Mouse (Mus musculus) MEL (cell line): Measurements from ENCODE around the gene Adprhl1. TPM values are rescaled to one million over a fixed set of nuclear protein-coding genes. Genes with fewer than 3 reads are reported as not detected.

ENCODE experiments used
- DNase-seq: peaks from one replicate; pipeline ENCODE4 v3.0.0; 2011; ENCODE audit warnings: low read depth, low spot score
- H3K27ac ChIP-seq: 2 replicates; pipeline ENCODE4 v1.5.1; 2012; ENCODE audit warnings: low read depth, mild to moderate bottlenecking, control low read depth, low read length, moderate library complexity; ENCODE audit not compliant: control insufficient read depth
- H3K27me3 ChIP-seq, 2 experiments: fragments of 150-350 bp in 1 of 2; sonication (generic) in 1 of 2; 2 replicates each; pipeline ENCODE4 v1.6.1; 2012; ENCODE audit warnings: low read length in 2 of 2, mild to moderate bottlenecking in 2 of 2, improper control_type of control experiment in 1 of 2, moderate library complexity in 1 of 2; ENCODE audit not compliant: insufficient read depth in 2 of 2, control insufficient read depth in 1 of 2
- H3K36me3 ChIP-seq, 2 experiments: 2 replicates each; pipeline ENCODE4 v1.6.1; 2012 to 2014; ENCODE audit warnings: low read length in 2 of 2, improper control_type of control experiment in 1 of 2, inconsistent platforms in 1 of 2, mild to moderate bottlenecking in 1 of 2; ENCODE audit not compliant: insufficient read depth in 2 of 2, control insufficient read depth in 1 of 2
- H3K4me1 ChIP-seq, 2 experiments: fragments of 150-350 bp in 1 of 2; sonication (generic) in 1 of 2; 2 replicates each; pipeline ENCODE4 v1.6.1; 2012; ENCODE audit warnings: low read length in 2 of 2, improper control_type of control experiment in 1 of 2, mild to moderate bottlenecking in 1 of 2; ENCODE audit not compliant: insufficient read depth in 2 of 2, control insufficient read depth in 1 of 2
- H3K4me3 ChIP-seq, 2 experiments: fragments of 150-350 bp in 1 of 2; sonication (generic) in 1 of 2; 2 replicates each; pipeline ENCODE4 v1.5.1; 2012; ENCODE audit warnings: low read depth in 2 of 2, low read length in 2 of 2, mild to moderate bottlenecking in 2 of 2, moderate library complexity in 2 of 2, control low read depth in 1 of 2, improper control_type of control experiment in 1 of 2; ENCODE audit not compliant: control insufficient read depth in 1 of 2, insufficient read depth in 1 of 2
- H3K79me2 ChIP-seq: 2 replicates; pipeline ENCODE4 v1.6.1; 2012; ENCODE audit warnings: mild to moderate bottlenecking, low read length, moderate library complexity; ENCODE audit not compliant: control insufficient read depth, poor library complexity, insufficient read depth
- H3K9ac ChIP-seq: 2 replicates; pipeline ENCODE4 v1.6.1; 2012; ENCODE audit warnings: low read depth, mild to moderate bottlenecking, control low read depth, low read length, moderate library complexity; ENCODE audit not compliant: control insufficient read depth, poor library complexity, severe bottlenecking
- H3K9me3 ChIP-seq: fragments of 150-350 bp; sonication (generic); replicated peaks from 2 replicates; pipeline ENCODE4 v1.6.1; 2012; ENCODE audit warnings: mild to moderate bottlenecking, low read length, improper control_type of control experiment, moderate library complexity; ENCODE audit not compliant: insufficient read depth
- BHLHE40 ChIP-seq: IDR thresholded peaks from 2 replicates; pipeline ENCODE4 v1.6.1; 2012; ENCODE audit warnings: low read depth, mild to moderate bottlenecking, inconsistent platforms, low read length, improper control_type of control experiment, borderline replicate concordance
- CHD1 ChIP-seq: IDR thresholded peaks from 2 replicates; pipeline ENCODE4 v1.6.1; 2012; ENCODE audit warnings: low read depth, mild to moderate bottlenecking, inconsistent platforms, low read length, improper control_type of control experiment
- CHD2 ChIP-seq: IDR thresholded peaks from 2 replicates; pipeline ENCODE4 v1.6.1; 2011; ENCODE audit warnings: low read length, improper control_type of control experiment
- CTCF ChIP-seq, 3 experiments: IDR thresholded peaks in 2 of 3; conservative IDR thresholded peaks in 1 of 3; 2 replicates each; pipeline ENCODE4 v1.5.1; 2011 to 2012; ENCODE audit warnings: low read length in 3 of 3, low read depth in 2 of 3, mild to moderate bottlenecking in 2 of 3, improper control_type of control experiment in 1 of 3, inconsistent platforms in 1 of 3, mixed read lengths in 1 of 3, moderate library complexity in 1 of 3; ENCODE audit not compliant: control insufficient read depth in 1 of 3, insufficient read depth in 1 of 3, poor library complexity in 1 of 3, severe bottlenecking in 1 of 3
- E2F4 ChIP-seq: IDR thresholded peaks from 2 replicates; pipeline ENCODE4 v1.6.1; 2011; ENCODE audit warnings: low read depth, low read length, improper control_type of control experiment, borderline replicate concordance
- ELF1 ChIP-seq: IDR thresholded peaks from 2 replicates; pipeline ENCODE4 v1.6.1; 2014; ENCODE audit warnings: low read depth, mild to moderate bottlenecking, inconsistent platforms, low read length, improper control_type of control experiment, moderate library complexity
- ETS1 ChIP-seq: IDR thresholded peaks from 2 replicates; pipeline ENCODE4 v1.6.1; 2012; ENCODE audit warnings: low read depth, mild to moderate bottlenecking, inconsistent platforms, low read length, improper control_type of control experiment, moderate library complexity
- GABPA ChIP-seq: IDR thresholded peaks from 2 replicates; pipeline ENCODE4 v1.6.1; 2012; ENCODE audit warnings: low read depth, mild to moderate bottlenecking, inconsistent platforms, low read length, improper control_type of control experiment, moderate library complexity
- GATA1 ChIP-seq: IDR thresholded peaks from 2 replicates; pipeline ENCODE4 v1.6.1; 2011; ENCODE audit warnings: low read depth, low read length, improper control_type of control experiment
- HCFC1 ChIP-seq: IDR thresholded peaks from 2 replicates; pipeline ENCODE4 v1.6.1; 2012; ENCODE audit warnings: low read depth, mild to moderate bottlenecking, inconsistent platforms, low read length, improper control_type of control experiment, moderate library complexity
- KAT2A ChIP-seq: conservative IDR thresholded peaks from 2 replicates; pipeline ENCODE4 v1.6.1; 2012; ENCODE audit warnings: low read depth, low read length, improper control_type of control experiment, inconsistent platforms
- MAX ChIP-seq: IDR thresholded peaks from 2 replicates; pipeline ENCODE4 v1.6.1; 2011; ENCODE audit warnings: low read length, improper control_type of control experiment
- MAZ ChIP-seq: IDR thresholded peaks from 2 replicates; pipeline ENCODE4 v1.6.1; 2012; ENCODE audit warnings: low read depth, mild to moderate bottlenecking, inconsistent platforms, low read length, improper control_type of control experiment
- MEF2A ChIP-seq: IDR thresholded peaks from 2 replicates; pipeline ENCODE4 v1.6.1; 2014; ENCODE audit warnings: low read depth, mild to moderate bottlenecking, inconsistent platforms, low read length, improper control_type of control experiment; ENCODE audit not compliant: poor library complexity, insufficient replicate concordance, severe bottlenecking; ENCODE audit errors: extremely low read depth
- MXI1 ChIP-seq: IDR thresholded peaks from 2 replicates; pipeline ENCODE4 v1.6.1; 2011; ENCODE audit warnings: mild to moderate bottlenecking, low read depth, low read length, improper control_type of control experiment
- MYB ChIP-seq: IDR thresholded peaks from 2 replicates; pipeline ENCODE4 v1.6.1; 2011; ENCODE audit warnings: mild to moderate bottlenecking, low read depth, low read length, improper control_type of control experiment
- MYC ChIP-seq: IDR thresholded peaks from 2 replicates; pipeline ENCODE4 v1.6.1; 2011; ENCODE audit warnings: low read depth, mild to moderate bottlenecking, low read length, improper control_type of control experiment, moderate library complexity
- NELFE ChIP-seq: IDR thresholded peaks from 2 replicates; pipeline ENCODE4 v1.6.1; 2011; ENCODE audit warnings: low read depth, low read length, improper control_type of control experiment
- NRF1 ChIP-seq: IDR thresholded peaks from 2 replicates; pipeline ENCODE4 v1.6.1; 2014; ENCODE audit warnings: low read depth, mild to moderate bottlenecking, inconsistent platforms, low read length, improper control_type of control experiment, moderate library complexity; ENCODE audit not compliant: poor library complexity, insufficient read depth, severe bottlenecking
- POLR2A ChIP-seq, 2 experiments: IDR thresholded peaks; 2 replicates each; pipeline ENCODE4 v1.6.1; 2011 to 2012; ENCODE audit warnings: low read length in 2 of 2, mild to moderate bottlenecking in 2 of 2, control low read depth in 1 of 2, improper control_type of control experiment in 1 of 2, low read depth in 1 of 2, moderate library complexity in 1 of 2; ENCODE audit not compliant: control insufficient read depth in 1 of 2, insufficient read depth in 1 of 2, poor library complexity in 1 of 2
- POLR2AphosphoS2 ChIP-seq: IDR thresholded peaks from 2 replicates; pipeline ENCODE4 v1.6.1; 2011; ENCODE audit warnings: low read length, improper control_type of control experiment
- POLR2AphosphoS5 ChIP-seq: IDR thresholded peaks from 2 replicates; pipeline ENCODE4 v1.6.1; 2012; ENCODE audit warnings: low read depth, borderline replicate concordance, mild to moderate bottlenecking, inconsistent platforms, low read length, moderate library complexity, mixed read lengths
- RAD21 ChIP-seq: IDR thresholded peaks from 2 replicates; pipeline ENCODE4 v1.6.1; 2011; ENCODE audit warnings: mild to moderate bottlenecking, low read depth, low read length, improper control_type of control experiment
- RCOR1 ChIP-seq: IDR thresholded peaks from 2 replicates; pipeline ENCODE4 v1.6.1; 2012; ENCODE audit warnings: low read depth, mild to moderate bottlenecking, inconsistent platforms, low read length, improper control_type of control experiment
- SIN3A ChIP-seq: IDR thresholded peaks from 2 replicates; pipeline ENCODE4 v1.6.1; 2012; ENCODE audit warnings: low read length, improper control_type of control experiment, inconsistent platforms
- SMC3 ChIP-seq: IDR thresholded peaks from 2 replicates; pipeline ENCODE4 v1.6.1; 2011; ENCODE audit warnings: low read depth, low read length, improper control_type of control experiment
- TBP ChIP-seq: IDR thresholded peaks from 2 replicates; pipeline ENCODE4 v1.8.0; 2011; ENCODE audit warnings: low read depth, low read length, improper control_type of control experiment
- TCF12 ChIP-seq: IDR thresholded peaks from 2 replicates; pipeline ENCODE4 v1.6.1; 2014; ENCODE audit warnings: low read depth, mild to moderate bottlenecking, inconsistent platforms, low read length, improper control_type of control experiment, moderate library complexity
- UBTF ChIP-seq: IDR thresholded peaks from 2 replicates; pipeline ENCODE4 v1.6.1; 2012; ENCODE audit warnings: low read depth, mild to moderate bottlenecking, inconsistent platforms, low read length, improper control_type of control experiment, moderate library complexity, borderline replicate concordance; ENCODE audit not compliant: insufficient read depth
- USF1 ChIP-seq: IDR thresholded peaks from 2 replicates; pipeline ENCODE4 v1.6.1; 2014; ENCODE audit warnings: low read depth, mild to moderate bottlenecking, inconsistent platforms, low read length, improper control_type of control experiment, moderate library complexity
- USF2 ChIP-seq, 2 experiments: IDR thresholded peaks; 2 replicates each; pipeline ENCODE4 v1.6.1; 2011 to 2012; ENCODE audit warnings: improper control_type of control experiment in 2 of 2, low read length in 2 of 2, borderline replicate concordance in 1 of 2, inconsistent platforms in 1 of 2, low read depth in 1 of 2, mild to moderate bottlenecking in 1 of 2; ENCODE audit not compliant: insufficient read depth in 1 of 2
- ZC3H11A ChIP-seq: IDR thresholded peaks from 2 replicates; pipeline ENCODE4 v1.6.1; 2012; ENCODE audit warnings: low read depth, mild to moderate bottlenecking, inconsistent platforms, low read length, improper control_type of control experiment
- ZKSCAN1 ChIP-seq: IDR thresholded peaks from 2 replicates; pipeline ENCODE4 v1.6.1; 2012; ENCODE audit warnings: low read depth, mild to moderate bottlenecking, inconsistent platforms, low read length, improper control_type of control experiment, moderate library complexity
- ZMIZ1 ChIP-seq: IDR thresholded peaks from 2 replicates; pipeline ENCODE4 v1.6.1; 2012; ENCODE audit warnings: low read depth, mild to moderate bottlenecking, inconsistent platforms, low read length, improper control_type of control experiment, moderate library complexity
- ZNF384 ChIP-seq: IDR thresholded peaks from 2 replicates; pipeline ENCODE4 v1.6.1; 2012; ENCODE audit warnings: low read depth, mild to moderate bottlenecking, inconsistent platforms, low read length, improper control_type of control experiment
- polyA plus RNA-seq, 2 experiments: library from polyadenylated mRNA; stranded (reverse) in 1 of 2; unstranded in 1 of 2; fragments of >175 nt in 1 of 2; fragments of >200 nt in 1 of 2; gene quantifications; 2 replicates each; pipeline versions ENCODE4 v1.2.1 to v1.2.4; 2012; ENCODE audit warnings: low replicate concordance in 2 of 2, low read depth in 1 of 2; ENCODE audit not compliant: insufficient read length in 2 of 2, insufficient read depth in 1 of 2, missing spikeins in 1 of 2
- total RNA-seq: library from RNA; depleted of rRNA; stranded (reverse); fragments of 300-350 nt; gene quantifications from 2 replicates; pipeline ENCODE4 v1.2.3, GENCODE M21; 2012

Adprhl1 gene
- total and polyA plus RNA-seq, 3 experiments = not detected

DNA sequence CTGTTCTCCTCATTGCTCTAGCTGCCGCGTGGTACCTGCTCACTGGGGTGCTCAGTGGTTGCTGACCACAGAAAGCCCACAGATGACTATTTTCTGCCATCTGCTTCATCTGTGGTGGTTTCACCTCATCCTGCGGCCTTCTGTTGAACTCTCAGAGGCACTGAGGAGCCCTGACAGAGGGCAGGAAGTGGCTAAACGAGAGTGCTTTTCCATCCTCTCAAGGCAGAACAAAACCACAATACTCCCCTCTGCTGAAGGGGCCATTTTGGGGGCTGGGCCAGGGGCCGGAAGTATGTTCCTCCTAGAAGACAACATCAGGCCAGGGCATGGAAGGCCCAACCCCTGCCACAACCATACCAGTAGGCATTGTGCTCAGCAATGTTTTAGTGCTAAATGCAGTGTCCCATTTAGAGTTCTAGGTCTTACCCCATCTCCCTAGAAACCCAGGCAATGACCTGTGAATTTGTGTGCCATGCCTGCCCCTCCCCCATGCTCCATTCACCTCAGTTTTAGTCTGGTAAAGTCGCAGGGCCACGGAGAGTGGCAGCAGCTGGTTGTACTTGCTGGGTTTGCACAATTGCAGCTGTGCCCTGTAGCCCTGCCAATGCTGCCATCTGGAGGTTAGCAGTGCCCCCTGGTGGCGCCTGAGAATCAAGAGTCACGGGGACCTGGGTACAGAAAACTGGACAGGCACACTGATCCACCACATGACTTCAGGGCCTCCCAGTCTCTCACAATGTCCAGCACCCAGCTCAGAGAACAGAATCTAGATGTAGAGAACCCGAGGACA is 40.3 kb downstream of the Adprhl1 start:
- no peaks in the 10 kb centered on the region for H3K9me3 ChIP-seq
- peak; percentile 94 for DNase-seq
- H3K36me3 ChIP-seq = peaks cover 0 to 12% of the 10 kb centered on the region in 2 experiments; a peak in 2 of 4 replicates
- H3K27me3 ChIP-seq = no peaks in the 10 kb centered on the region
- peak overlapping the region; percentile 16 for H3K27ac ChIP-seq
- H3K4me3 ChIP-seq = peak overlapping the region; percentile 34 to 79
- peaks cover 7 to 25% of the 10 kb centered on the region in 2 experiments for H3K4me1 ChIP-seq
- H3K9ac ChIP-seq = peak overlapping the region; percentile 62
- H3K79me2 ChIP-seq = no peaks in the 10 kb centered on the region
- TF ChIP-seq KAT2A (no peak), GABPA (no peak), NELFE (0 out of 2 replicates have a peak, but pooled peaks have one; percentile 10), MXI1 (peak; percentile 74), ETS1 (peak; percentile 82), CHD1 (no peak), SIN3A (peak; percentile 86), ZC3H11A (peak; percentile 96), ELF1 (peak; percentile 30; the same call in 1 of the 2 replicates), POLR2A (IDR thresholded peaks at IDR 0.05; ENCODE audit: control insufficient read depth in 1 of 2, insufficient read depth in 1 of 2, low read depth in 1 of 2, low read length in 2 of 2, poor library complexity in 1 of 2) (peak in 1 of 2 experiments; percentile 46; a peak in 1 of 4 replicates), MAZ (peak; percentile 78; the same call in 1 of the 2 replicates), USF2 (IDR thresholded peaks at IDR 0.05; ENCODE audit: borderline replicate concordance in 1 of 2, insufficient read depth in 1 of 2, low read depth in 1 of 2, low read length in 2 of 2) (no peak), NRF1 (0 out of 2 replicates have a peak, but pooled peaks have one; percentile 13), UBTF (no peak), MAX (0 out of 2 replicates have a peak, but pooled peaks have one; percentile 40), CTCF (IDR thresholded peaks at IDR 0.05 in 2 of 3, conservative IDR thresholded peaks at IDR 0.05 in 1 of 3; ENCODE audit: control insufficient read depth in 1 of 3, insufficient read depth in 1 of 3, low read depth in 2 of 3, low read length in 3 of 3, poor library complexity in 1 of 3, severe bottlenecking in 1 of 3) (peak; percentile 74 to 99 (median 96)), CHD2 (peak; percentile 12; the same call in 1 of the 2 replicates), E2F4 (no peak), MYB (no peak), POLR2AphosphoS5 (no peak), RAD21 (peak; percentile 99), ZKSCAN1 (no peak), BHLHE40 (no peak; the same call in 1 of the 2 replicates), ZNF384 (no peak; the same call in 1 of the 2 replicates), TCF12 (peak; percentile 73), POLR2AphosphoS2 (no peak), RCOR1 (no peak; the same call in 1 of the 2 replicates), USF1 (peak; percentile 75), SMC3 (peak; percentile 97), TBP (no peak), GATA1 (no peak), MEF2A (no peak), MYC (peak; percentile 87), HCFC1 (peak; percentile 55; the same call in 1 of the 2 replicates), ZMIZ1 (no peak)
